Mouse (Mus musculus) kidney, postnatal 25 days (tissue): Measurements from ENCODE around the gene Ulk4.

Source experiments
- DNase-seq, 2 experiments: peaks; one replicate each; pipeline ENCODE4 v3.0.0; 2021; ENCODE audit warnings: mixed read lengths in 2 of 2

Gene Ulk4

GRCm38 (mm10) chr9:121093760-121094159, 183.2 kb downstream of the Ulk4 start:
- DNase-seq = no peak

- no peak for DNase-seq
Observed at GRCm38 (mm10) chr9:121092568-121092967, 184.4 kb downstream of the Ulk4 start.

DNA sequence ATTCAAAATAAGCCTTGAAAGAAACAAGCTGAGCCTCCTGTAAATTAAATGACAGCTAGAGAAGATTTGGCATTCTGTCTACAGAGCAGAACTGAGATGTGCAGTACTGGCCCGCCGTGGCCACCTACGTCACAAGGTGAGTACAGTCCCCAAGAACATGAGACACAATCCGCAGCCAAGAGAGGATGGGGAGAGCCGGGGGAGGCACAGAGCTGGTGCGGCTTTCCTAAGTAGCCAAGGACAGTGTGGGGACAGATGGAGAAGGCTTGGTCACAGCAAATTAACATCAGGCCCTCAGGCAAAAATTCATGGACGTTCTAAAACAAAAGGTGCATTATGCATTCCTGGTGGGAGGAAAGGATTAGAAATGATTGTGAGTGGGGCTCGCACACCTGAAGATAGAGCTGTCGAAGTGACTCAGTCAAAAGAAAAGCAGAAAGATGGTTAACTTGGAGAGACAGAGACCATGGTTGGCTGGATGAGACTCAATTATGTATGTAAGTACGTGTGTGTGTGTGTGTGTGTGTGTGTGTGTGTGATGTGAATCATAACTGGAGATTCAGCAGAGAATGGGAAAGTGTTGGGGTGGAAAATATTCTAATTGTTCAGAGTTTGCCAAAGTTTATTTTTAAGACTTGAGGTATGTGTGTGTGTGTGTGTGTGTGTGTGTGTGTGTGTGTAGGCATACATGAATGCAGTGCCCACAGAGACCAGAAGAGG, 185.8 kb downstream of the Ulk4 start:
- DNase-seq = no peak

- peak; percentile 65 to 87 for DNase-seq
Observed at GRCm38 (mm10) chr9:121087661-121088060, 189.3 kb downstream of the Ulk4 start.

- no peak for DNase-seq
Observed at GRCm38 (mm10) chr9:121084191-121084590, 192.8 kb downstream of the Ulk4 start.

- no peak for DNase-seq
Observed at GRCm38 (mm10) chr9:121080834-121081233, 196.2 kb downstream of the Ulk4 start.

- DNase-seq = no peak
Observed at GRCm38 (mm10) chr9:121080413-121080812, 196.6 kb downstream of the Ulk4 start.

DNA sequence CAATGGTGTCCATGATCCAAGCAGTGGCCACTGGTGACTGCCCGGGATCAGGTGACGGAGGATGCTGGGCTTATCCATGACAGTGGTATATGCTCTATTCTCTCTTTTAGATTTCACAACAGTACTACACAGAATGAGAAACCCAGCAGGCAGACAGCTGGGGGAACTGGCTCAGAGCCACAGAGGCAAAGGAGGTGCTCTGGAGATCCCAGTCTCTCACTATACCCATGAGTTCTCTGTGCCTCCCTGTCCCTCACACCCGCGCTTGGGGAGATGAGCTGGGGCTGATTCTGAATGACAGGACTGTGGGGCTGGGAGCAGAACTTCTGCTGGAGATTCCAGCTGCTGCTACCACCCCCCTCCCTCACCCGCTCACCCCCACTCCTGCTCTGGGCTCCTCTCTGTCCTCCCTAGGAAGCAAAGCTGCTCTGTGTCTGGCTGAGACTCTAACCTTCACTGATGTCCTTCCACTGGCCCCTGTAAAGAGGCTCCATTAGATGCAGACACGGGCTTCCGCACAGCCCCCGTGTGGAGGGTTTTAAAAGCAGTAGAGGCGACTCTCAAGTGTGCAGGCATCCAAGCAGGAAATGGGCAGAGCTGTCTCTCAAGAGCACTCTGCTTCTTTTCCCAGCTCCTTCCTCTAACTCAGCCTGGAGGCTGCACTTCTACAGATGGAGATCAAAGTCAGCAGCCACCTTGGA, 197.5 kb downstream of the Ulk4 start:
- peak in 1 of 2 experiments; percentile 23 for DNase-seq

DNA sequence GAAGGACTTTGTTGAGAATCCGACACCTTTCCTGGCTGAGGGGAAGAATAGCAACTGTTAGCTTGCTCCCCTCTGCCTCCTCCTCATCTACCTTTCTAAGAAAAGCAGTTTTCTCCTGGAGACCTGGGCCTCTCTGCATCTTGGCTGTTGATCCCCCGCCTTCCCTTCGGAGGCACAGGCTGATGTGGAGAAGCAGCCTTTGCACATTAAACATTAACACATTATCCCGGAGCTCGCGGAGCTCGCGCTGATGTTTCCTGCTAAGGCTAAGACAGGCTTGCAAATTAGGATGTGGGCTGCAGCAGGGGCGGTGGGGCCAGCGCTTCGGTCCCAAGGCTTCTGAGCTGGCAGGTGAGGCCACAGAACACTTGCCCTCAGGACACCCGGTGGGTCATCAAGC, 200.7 kb downstream of the Ulk4 start:
- peak; percentile 40 to 62 for DNase-seq

DNA sequence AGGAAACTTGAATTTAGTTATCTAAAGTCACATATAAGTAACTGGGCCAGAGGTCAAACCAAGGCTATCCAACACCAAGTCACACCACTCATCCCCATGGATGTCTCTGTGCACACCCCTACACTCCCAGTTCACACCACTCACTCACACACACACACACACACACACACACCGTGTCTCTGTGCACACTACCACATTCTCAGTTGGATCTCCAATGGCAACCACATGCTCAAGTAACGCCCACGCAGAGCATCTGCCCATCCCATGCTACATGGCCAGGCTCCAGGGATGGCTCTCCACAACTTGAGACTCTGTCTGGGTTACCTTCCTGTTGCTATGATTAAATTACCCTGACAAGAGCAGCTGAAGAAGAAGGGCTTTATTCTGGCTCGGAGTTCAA, 201.8 kb downstream of the Ulk4 start:
- DNase-seq = no peak

DNA sequence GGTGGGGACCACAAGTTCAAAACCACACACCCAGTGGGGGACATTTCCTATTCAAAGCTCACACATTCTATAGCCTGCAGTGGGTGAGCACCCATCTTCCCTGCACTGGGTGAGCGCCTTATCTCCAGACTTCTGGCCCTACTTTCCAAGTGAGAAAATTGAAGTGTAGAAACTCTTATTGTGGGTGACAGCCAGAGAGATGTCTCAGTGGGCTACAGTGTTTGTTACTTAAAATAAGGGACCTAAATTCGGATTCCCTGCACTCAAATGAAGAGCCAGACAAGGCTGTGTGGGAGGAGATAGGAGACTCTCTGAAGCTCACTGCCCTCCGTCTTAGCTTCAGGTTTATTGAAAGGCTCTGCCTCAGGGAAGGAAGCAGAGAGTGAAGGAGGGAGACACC, 202.3 kb downstream of the Ulk4 start:
- DNase-seq = no peak

DNA sequence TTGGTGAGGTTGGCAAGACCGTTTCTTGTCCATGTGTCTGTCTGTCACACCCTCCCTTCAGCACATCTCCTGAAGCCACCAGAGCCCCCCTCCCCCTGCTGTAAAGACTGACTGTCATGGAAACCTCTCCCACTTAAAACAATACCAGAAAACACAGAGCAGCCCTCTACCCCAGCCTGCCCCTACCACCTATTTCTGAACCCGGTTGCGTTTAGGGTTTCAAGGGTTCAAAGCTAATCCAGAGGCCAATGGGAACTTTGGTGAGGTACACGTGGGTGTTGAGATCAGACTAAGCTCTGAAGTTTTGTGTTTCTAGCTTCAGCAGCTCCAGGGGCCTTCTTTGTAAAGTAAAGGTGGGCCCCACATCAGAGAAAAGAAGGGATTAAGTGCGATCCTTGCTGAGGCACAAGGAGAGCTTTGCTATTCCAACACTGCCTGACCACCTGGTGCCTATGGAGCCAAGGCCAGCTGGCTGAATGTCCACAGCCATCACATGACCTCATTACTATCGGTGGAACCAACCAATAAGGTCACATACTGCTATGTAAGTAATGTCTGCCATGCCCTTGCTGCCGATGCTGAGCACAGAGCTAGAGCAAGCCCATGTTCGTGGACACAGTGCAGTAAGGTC, 204.8 kb downstream of the Ulk4 start:
- DNase-seq = no peak

GRCm38 (mm10) chr9:121071461-121072126, 205.4 kb downstream of the Ulk4 start:
- no peak for DNase-seq

- DNase-seq = no peak
Observed at GRCm38 (mm10) chr9:121071050-121071449, 205.9 kb downstream of the Ulk4 start.

- DNase-seq = no peak
Observed at GRCm38 (mm10) chr9:121068115-121068514, 208.9 kb downstream of the Ulk4 start.

GRCm38 (mm10) chr9:121067043-121067442, 210.0 kb downstream of the Ulk4 start:
- no peak for DNase-seq

DNA sequence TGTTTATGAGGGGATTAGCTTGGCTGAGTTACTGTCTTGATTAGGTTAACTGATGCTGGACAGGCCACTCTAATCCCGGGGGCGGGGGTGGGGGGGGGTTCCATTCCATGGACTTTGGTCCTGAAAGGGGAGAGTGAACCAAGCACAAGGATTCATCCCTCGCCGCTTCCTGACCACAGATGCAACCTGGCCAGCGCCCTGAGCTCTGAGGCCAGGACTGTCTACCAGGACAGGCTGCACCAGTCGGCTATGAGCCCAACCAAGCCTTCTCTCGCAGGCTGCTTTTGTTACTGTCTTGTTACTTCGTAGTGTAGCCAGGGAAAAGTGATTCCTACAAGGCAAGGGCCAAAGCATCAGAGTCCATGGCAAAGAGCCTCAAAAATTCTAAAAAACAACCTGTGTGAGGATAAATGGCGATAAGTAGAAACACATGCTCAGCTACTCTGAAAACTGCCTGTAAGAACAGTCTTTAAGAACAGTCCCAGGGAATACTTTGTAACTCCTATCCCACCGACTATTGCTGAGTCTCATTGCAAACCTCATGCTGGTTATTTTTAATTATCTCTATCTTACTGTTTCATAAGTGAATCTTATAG, 211.5 kb downstream of the Ulk4 start:
- no peak for DNase-seq

DNA sequence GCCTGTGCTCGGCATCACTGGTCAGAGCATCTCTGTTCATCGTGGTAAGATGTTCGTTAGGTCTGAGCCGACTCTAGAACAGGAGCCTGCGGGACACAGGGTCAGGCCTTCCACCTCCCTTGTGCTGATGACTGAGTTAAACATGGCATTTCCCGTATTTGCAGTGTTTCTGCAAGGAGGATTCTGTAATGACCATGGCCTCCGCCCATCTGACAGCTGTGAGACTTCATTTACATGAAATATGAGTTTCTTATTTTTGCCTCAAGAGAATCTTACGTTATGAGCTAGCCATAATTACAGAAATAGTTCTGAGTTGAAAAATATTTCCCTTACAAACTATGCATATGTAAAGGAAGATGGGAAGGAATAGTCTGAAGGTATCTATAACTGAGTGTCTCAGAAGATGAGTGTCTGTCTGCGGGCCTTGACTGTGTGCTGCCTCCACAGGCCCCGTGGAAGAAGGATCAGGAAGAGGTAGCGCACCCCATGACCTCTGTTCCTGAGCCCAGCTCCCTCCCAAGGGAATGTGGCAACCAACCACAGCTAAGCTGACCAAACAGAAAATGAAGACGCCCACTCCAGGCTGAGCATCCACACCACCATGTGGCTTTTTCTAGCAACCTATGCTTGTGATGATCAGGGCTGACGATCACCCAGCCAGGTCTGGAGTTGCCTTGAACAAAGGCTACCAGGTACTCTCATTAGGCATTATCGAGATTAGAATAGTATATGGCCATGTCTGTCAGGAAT, 212.2 kb downstream of the Ulk4 start:
- DNase-seq = no peak

- peak in 1 of 2 experiments; percentile 53 for DNase-seq
Observed at GRCm38 (mm10) chr9:121062671-121063070, 214.3 kb downstream of the Ulk4 start.

DNA sequence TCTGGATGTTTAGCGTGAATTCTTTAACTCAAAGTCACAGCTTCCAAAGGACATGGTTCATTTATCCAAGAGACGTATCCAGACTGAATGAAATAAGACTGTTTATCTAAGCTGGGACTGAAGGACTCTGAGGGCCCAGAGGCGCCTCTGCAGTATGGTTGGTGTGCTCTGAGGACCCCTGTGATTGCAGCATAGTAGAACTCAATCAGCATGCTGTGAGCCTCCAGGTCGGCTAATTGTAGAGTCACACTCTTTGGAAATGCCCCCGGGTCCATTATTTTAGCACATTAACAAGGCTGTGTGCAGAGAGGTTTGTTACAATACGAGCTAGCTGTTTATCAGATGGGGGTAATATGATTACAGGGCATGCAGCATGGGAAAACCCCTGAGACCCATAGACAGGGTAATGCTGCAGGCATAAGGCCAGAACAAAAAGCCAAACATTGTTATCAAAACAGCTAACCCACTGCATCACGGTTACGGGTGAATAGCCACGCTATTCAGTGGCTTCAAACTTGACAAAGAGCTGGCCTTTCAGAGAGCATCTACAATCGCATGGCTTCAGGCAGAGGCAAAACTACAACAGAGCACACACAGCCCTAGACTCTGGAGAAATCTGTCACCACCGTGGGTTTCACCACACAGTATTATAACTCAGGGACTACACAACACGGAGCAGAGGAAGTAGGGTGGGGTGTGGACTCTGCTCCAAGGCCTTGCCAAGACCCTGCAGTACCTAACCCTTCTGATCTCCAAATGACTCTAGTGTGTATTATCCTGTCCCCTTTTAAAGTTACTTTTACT, 215.0 kb downstream of the Ulk4 start:
- DNase-seq = no peak

DNA sequence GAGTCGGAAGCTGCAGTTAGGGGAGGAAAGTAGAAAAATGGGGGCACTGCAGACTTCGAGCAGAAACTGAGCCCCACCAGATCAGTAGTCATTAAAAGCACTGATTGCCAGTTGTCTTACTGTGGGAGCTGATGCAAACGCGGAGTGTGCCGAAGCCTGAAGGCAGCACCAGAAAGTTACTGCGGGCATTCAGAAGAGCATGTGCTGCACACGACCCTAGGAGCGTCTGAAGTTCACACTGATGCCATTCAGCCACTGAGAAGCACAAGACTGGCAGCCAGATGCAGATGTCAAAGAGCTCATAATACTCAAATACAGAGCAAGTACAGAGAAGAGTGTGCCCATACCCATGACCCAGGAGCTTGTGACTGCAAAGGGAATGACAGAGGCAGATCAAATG, 216.7 kb downstream of the Ulk4 start:
- DNase-seq = no peak
